Mouse (Mus musculus) stomach, embryonic 16.5 days (tissue): Measurements from ENCODE around the gene Msi1. TPM values are rescaled to one million over a fixed set of nuclear protein-coding genes. Genes with fewer than 3 reads are reported as not detected.

ENCODE experiments used
- ATAC-seq: fragments of 200-750 bp; cut with Nextera tagmentation; 2 replicates; pipeline ENCODE4 v1.8.0; 2017; ENCODE audit warnings: moderate number of reproducible peaks, moderate TSS enrichment; ENCODE audit not compliant: insufficient read depth, low FRiP score
- H3K27ac ChIP-seq: fragments of 300-500 bp; sonication (generic); 2 replicates; pipeline ENCODE4 v1.5.1; 2014; ENCODE audit warnings: low read length
- H3K27me3 ChIP-seq: fragments of 300-500 bp; sonication (generic); 2 replicates; pipeline ENCODE4 v1.6.1; 2014; ENCODE audit warnings: low read length, control low read depth, mixed read lengths; ENCODE audit not compliant: control insufficient read depth, insufficient read depth
- H3K36me3 ChIP-seq: fragments of 300-500 bp; sonication (generic); 2 replicates; pipeline ENCODE4 v1.6.1; 2014; ENCODE audit warnings: low read length; ENCODE audit not compliant: control insufficient read depth, insufficient read depth
- H3K4me1 ChIP-seq: fragments of 300-500 bp; sonication (generic); 2 replicates; pipeline ENCODE4 v1.6.1; 2014; ENCODE audit warnings: low read length, control low read depth, mixed read lengths; ENCODE audit not compliant: control insufficient read depth, insufficient read depth
- H3K4me2 ChIP-seq: fragments of 300-500 bp; sonication (generic); 2 replicates; pipeline ENCODE4 v1.6.1; 2014; ENCODE audit warnings: low read depth, low read length, mixed read lengths
- H3K4me3 ChIP-seq: fragments of 300-500 bp; sonication (generic); replicated peaks from 2 replicates; pipeline ENCODE4 v1.5.1; 2014; ENCODE audit warnings: mild to moderate bottlenecking, low read length
- H3K9ac ChIP-seq: fragments of 300-500 bp; sonication (generic); 2 replicates; pipeline ENCODE4 v1.6.1; 2014; ENCODE audit warnings: low read length
- H3K9me3 ChIP-seq: fragments of 300-500 bp; sonication (generic); replicated peaks from 2 replicates; pipeline ENCODE4 v1.6.1; 2016; ENCODE audit warnings: low read length, control low read depth; ENCODE audit not compliant: control insufficient read depth
- WGBS: fragments of 180-500 bp; shearing (Covaris S2); extraction: QIAGEN DNeasy Blood & Tissue Kit; methylation state at CpG from one replicate; pipeline ENCODE4 v1.1.7; 2014; 5-methylcytosine and 5-hydroxymethylcytosine counted together
- polyA plus RNA-seq: library from polyadenylated mRNA; unstranded; fragments of >200 nt; fragmentation: Nextera tagmentation; extraction: Ambion mirVana; gene quantifications from 2 replicates; pipeline ENCODE4 v1.2.1, GENCODE M21; 2015

Msi1 gene
- polyA plus RNA-seq, 1 experiment from 2014 or later, result 4.9 TPM

DNA sequence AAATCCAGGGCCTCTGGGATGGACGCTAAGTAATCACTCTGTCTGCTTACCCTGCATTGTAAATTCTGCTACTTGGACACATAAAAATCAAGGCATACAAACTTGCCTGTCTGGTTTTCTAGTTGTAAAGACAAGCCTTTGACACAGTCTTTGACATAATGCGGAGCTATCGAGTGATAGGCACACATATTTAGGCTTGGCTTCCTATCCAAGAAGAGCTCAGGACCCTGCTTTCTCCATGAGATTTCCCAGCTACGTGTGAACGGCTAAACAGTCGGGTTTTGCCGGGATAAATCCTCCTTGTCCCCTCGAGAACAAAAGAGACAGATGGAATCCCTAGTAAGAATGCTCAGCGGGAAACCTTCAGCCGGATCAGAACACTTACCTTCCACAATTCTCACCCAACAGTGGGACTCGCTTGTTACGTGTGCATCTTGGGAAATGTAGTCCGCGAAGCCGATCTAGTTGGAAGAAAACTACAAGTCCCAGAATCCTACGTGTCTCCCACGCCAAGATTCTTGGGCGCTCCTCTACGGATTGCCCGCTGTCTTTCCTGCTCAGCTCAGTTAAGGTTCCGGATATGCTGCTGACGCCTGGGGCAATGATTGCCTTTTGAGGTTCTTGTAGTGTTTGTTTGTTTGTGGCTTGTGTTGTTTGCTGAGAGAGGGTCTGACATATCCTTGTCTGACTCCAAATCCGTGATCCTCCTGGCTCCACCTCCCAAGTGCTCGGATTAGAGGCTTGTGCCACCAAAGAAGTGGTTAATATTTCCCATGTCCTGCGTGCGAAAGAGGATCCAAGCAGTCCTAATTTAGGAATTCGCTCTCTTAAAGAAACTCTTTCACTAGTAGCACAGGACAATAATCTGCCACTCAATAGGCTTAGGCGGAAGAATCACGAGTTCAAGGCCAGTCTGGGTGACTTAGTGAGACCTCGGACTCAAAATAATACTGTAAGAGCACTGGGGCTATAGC, 54.8 kb downstream of the Msi1 start, which contains the start of gene Sirt4:
Sirt4 (minus strand) TSS at position 779 of the 974 bp plus-strand sequence.
- no peaks in the 10 kb centered on the region for H3K36me3 ChIP-seq
- H3K4me2 ChIP-seq, result peak within 1 kb of the TSS; percentile 55
- H3K27ac ChIP-seq, result peak within 1 kb of the TSS; percentile 75
- H3K4me1 ChIP-seq, result no peaks in the 10 kb centered on the region; the same call in 1 of the 2 replicates
- peak within 1 kb of the TSS; percentile 47 for H3K4me3 ChIP-seq
- no peaks in the 10 kb centered on the region for H3K9me3 ChIP-seq
- H3K9ac ChIP-seq, result peak within 1 kb of the TSS; percentile 74
- no peaks in the 10 kb centered on the region for H3K27me3 ChIP-seq
- ATAC-seq, result peak; percentile 88
- WGBS, result 6% methylated on average over 30 of the region's 30 CpGs

DNA sequence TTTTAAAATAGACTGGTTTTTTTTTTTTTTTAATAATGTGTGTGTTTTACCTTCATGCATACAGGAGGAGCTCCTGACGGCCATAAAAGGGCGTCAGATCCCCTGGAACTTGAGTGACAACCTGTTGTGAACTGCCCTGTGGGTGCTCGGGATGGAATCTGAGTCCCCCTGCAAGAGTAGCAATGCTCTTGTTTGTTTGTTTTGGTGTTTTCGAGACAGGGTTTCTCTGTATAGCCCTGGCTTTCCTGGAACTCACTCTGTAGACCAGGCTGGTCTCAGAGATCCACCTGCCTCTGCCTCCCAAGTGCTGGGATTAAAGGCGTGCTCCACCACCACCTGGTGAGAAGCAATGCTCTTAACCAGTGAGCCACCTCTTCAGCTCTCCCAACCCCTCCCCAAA, 55.6 kb downstream of the Msi1 start:
- Histone ChIP-seq H3K4me2 (peak overlapping the region; percentile 55), H3K27me3 (no peaks in the 10 kb centered on the region), H3K4me3 (peak overlapping the region; percentile 47; the same call in 1 of the 2 replicates), H3K27ac (no peak overlapping the region), H3K4me1 (peaks cover 2% of the 10 kb centered on the region; the same call in 1 of the 2 replicates), H3K9me3 (no peaks in the 10 kb centered on the region), H3K9ac (0 out of 2 replicates have a peak overlapping the region, but pooled peaks have one; percentile 74), H3K36me3 (no peaks in the 10 kb centered on the region)
- 64% methylated on average over 5 of the region's 5 CpGs for WGBS
- no peak for ATAC-seq

DNA sequence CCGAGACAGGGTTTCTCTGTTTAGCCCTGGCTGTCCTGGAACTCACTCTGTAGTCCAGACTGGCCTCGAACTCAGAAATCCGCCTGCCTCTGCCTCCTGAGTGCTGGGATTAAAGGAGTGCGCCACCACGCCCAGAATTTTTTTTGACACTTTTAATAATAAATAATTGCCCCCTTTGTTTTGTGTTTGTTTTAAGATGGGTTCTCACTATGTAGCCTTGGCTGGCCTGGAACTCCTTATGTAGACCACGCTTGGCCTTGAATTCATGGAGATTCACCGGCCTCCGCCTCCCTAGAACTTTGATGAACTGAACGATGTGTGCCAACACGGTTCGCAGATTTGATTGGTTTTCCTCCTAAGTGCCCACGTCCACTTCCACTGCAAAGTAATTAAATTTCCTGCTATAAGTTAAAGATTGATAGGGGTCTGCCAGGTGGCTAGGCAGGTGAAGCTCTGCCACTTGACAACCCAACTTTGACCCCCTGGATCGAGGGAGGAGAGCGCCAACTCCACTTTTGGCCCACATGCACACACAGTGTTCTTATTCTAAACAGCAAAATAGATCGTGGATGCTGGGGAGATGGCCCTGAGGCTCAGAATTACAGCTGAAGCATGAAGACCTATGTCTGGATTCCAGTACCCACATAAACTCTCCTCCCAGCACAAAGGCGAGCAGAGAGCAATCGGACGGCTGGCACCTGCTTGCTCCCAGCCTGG, 56.2 kb downstream of the Msi1 start:
- no peak overlapping the region for H3K4me2 ChIP-seq
- H3K9me3 ChIP-seq, result no peaks in the 10 kb centered on the region
- peaks cover 2% of the 10 kb centered on the region; the same call in 1 of the 2 replicates for H3K4me1 ChIP-seq
- H3K36me3 ChIP-seq, result no peaks in the 10 kb centered on the region
- no peak overlapping the region for H3K9ac ChIP-seq
- H3K27ac ChIP-seq, result no peak overlapping the region
- H3K27me3 ChIP-seq, result no peaks in the 10 kb centered on the region
- H3K4me3 ChIP-seq, result no peak overlapping the region
- WGBS, result 80% methylated on average over 18 of the region's 18 CpGs
- ATAC-seq, result no peak

DNA sequence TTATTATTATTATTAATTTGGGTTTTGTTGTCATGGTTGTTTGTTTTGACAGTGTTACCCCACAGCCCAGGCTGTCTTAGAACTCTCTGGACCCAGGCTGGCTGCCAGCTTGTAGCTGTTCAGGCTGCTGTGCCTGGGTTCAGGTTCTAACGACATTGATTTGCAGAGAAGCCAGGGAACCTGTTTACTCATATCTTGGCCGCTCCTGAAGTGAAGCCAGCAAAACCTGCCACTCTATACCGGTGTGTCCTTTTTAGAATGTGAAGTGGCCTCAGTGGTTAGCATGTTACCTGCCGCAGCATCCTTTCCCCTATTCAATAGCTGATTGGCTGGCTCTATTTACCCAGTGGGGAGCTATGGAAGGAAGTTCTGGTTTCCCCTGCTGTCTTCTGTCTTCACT, 57.3 kb downstream of the Msi1 start:
- ATAC-seq, result no peak
- Histone ChIP-seq H3K4me1 (peaks cover 10% of the 10 kb centered on the region), H3K9ac (no peak overlapping the region), H3K4me2 (no peak overlapping the region), H3K27ac (no peak overlapping the region), H3K4me3 (no peak overlapping the region), H3K36me3 (no peaks in the 10 kb centered on the region), H3K9me3 (no peaks in the 10 kb centered on the region), H3K27me3 (no peaks in the 10 kb centered on the region)
- WGBS, result 42% methylated on average over 4 of the region's 4 CpGs

DNA sequence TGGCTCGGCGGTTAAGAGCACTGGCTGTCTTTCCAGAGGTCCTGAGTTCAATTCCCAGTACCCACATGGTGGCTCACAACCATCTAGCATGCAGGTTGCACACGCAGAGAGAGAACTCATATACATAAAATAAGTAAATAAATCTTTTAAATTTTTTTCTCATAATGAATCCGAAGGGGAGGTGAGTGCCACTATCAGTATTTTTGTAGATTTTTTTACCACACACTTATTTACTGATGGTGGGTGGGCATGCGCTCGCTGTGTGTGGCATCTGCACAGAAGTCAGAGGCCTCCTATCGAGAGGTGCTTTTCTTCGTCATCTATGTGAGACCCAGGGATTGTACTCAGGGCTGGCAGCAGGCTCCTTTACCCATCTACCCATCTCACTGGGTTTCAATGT, 58.0 kb downstream of the Msi1 start:
- H3K4me1 ChIP-seq, result peaks cover 16% of the 10 kb centered on the region

DNA sequence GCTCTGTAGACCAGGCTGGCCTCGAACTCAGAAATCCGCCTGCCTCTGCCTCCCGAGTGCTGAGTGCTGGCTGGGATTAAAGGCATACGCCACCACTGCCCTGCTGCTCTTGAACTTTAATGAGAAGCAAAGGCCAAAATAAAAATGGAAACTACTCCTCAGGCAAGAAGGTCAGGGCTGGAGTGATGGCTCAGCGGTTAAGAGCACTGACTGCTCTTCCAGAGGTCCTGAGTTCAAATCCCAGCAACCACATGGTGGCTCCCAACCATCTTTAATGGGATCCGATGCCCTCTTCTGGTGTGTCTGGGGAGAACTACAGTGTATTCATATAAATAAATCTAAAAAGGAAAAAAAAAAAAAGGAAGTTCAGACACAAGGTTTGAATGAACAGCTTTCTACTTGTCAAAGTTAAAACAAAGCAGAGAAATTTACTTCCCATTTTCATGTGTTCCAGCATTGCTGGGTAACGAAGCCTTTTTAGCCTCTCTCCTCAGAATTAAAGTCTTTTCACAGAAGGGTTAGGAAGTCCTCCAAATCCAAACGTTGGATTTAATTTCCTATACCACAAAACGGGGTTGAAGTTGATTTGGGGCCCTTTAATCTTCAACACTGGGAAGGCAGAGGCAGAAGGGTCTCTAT, 58.7 kb downstream of the Msi1 start:
- Histone ChIP-seq H3K4me3 (no peak overlapping the region), H3K4me2 (no peak overlapping the region), H3K36me3 (no peaks in the 10 kb centered on the region), H3K27me3 (no peaks in the 10 kb centered on the region), H3K9ac (no peak overlapping the region), H3K27ac (peak overlapping the region; percentile 100; the same call in 1 of the 2 replicates), H3K4me1 (peaks cover 16% of the 10 kb centered on the region), H3K9me3 (no peaks in the 10 kb centered on the region)
- no peak for ATAC-seq
- WGBS, result 71% methylated on average over 9 of the region's 9 CpGs

More for the DNA sequence above, 58.0 kb downstream of the Msi1 start:
- Histone ChIP-seq H3K27me3 (no peaks in the 10 kb centered on the region), H3K27ac (no peak overlapping the region), H3K9ac (no peak overlapping the region), H3K36me3 (no peaks in the 10 kb centered on the region), H3K4me3 (no peak overlapping the region), H3K4me2 (no peak overlapping the region), H3K9me3 (no peaks in the 10 kb centered on the region)
- WGBS, result 75% methylated on average over 8 of the region's 8 CpGs
- ATAC-seq, result no peak

DNA sequence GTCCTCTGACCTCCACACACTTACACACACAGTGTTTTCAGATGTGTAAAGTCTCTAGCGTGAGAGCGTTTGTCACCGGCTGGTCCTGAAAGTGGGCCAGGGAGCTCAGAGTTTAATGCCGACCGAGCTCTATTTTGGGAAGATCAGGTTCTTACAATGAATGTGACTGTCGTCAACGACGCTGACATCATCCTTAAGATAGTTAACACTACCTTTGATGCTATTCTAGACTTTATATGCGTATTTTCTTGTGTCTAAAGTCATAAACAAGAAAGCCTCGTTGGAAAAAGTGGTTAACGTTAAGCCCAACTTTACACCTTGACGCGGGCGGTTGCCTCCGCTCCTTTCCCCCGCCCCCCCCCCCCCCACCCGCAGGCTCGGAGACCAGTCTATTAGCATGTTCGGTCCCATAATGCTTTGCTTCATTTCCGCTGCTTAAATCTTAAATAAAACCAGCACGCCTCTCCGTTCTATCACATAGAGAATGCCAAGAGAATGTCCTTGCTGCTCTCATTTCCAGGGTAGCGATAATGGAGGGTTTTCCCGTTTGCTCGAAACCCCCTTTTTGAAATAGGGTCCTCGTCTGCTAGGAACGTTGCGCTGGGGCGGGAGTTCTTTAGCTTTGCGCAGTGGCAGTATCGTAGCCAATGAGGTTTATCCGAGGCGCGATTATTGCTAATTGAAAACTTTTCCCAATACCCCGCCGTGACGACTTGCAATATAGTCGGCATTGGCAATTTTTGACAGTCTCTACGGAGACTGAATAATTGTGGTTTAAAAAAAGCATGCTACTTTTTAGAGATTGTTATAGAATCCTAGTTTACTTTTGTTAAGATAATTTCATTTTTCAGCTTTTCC, 59.7 kb downstream of the Msi1 start:
- Histone ChIP-seq H3K9ac (peak overlapping the region; percentile 78), H3K27me3 (no peaks in the 10 kb centered on the region), H3K27ac (peak overlapping the region; percentile 100), H3K4me2 (peak overlapping the region; percentile 81), H3K36me3 (no peaks in the 10 kb centered on the region), H3K9me3 (no peaks in the 10 kb centered on the region), H3K4me1 (peaks cover 20% of the 10 kb centered on the region), H3K4me3 (peak overlapping the region; percentile 49)
- WGBS, result under 1% methylated on average over 39 of the region's 39 CpGs
- peak; percentile 76 for ATAC-seq
